26 mouse cellular contexts compared by ENCODE assay signal in the genomic region with DNA sequence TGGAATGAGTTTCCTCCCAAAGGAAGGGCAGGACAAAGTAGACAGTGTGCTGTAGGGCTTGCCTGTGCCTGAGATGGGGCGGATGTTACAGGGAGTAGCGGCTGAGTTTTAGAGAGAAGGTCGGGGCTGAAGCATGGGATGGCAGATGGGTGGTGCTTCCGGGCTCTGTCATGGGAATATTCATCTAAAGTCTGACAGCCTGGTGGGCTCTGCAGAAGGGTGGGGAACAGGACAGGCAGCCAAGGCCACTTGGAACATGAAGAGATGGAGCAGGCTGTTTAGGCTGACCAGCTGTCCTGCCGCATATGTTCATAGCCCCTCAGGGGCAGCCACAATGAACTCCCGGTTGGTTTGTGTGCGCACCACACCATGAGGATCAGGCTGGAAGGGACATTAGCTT. TPM values are rescaled to one million over a fixed set of nuclear protein-coding genes. Genes with fewer than 3 reads are reported as not detected.
DNase-seq lines count a peak whose midpoint lies in the region; ATAC-seq and TF ChIP-seq lines count a peak whose summit lies in the region.
"Had no signal": no experiment of that assay in that cellular context is flagged by ENCODE, and none has a peak within 500 bp of the region (broad histone marks: within the 10 kb centered on the region; RNA-seq: fewer than 3 reads in every experiment).

No protein-coding gene starts in this region.

- H3K4me1 ChIP-seq in heart, adult 2 months (ENCODE audit: control insufficient read depth, insufficient read depth, low read length): peaks cover 2% of the 10 kb centered on the region; the same call in 1 of the 2 replicates
- H3K4me1 ChIP-seq in hindbrain, postnatal 0 days (ENCODE audit: insufficient read depth, low read length): no peaks in the 10 kb centered on the region
- no peaks in the 10 kb centered on the region for H3K4me1 ChIP-seq in hindbrain, embryonic 11.5 days (replicated peaks; ENCODE audit: control insufficient read depth, insufficient read depth, low read length)
- H3K4me1 ChIP-seq: heart, embryonic 12.5 days; liver, embryonic 13.5 days had no signal

- no peak overlapping the region for H3K4me2 ChIP-seq in hindbrain, postnatal 0 days (ENCODE audit: low read depth, low read length)
- H3K4me2 ChIP-seq in hindbrain, embryonic 11.5 days (replicated peaks; ENCODE audit: low read depth, low read length): no peak overlapping the region
- H3K4me2 ChIP-seq: heart, embryonic 12.5 days; liver, embryonic 13.5 days; midbrain, embryonic 12.5 days had no signal

- TF ChIP-seq POLR2A in heart, adult 2 months (IDR thresholded peaks at IDR 0.05; ENCODE audit: insufficient read depth, low read depth, low read length): no peak

- H3K9me3 ChIP-seq in hindbrain, postnatal 0 days (ENCODE audit: low read length): no peaks in the 10 kb centered on the region
- no peaks in the 10 kb centered on the region for H3K9me3 ChIP-seq in hindbrain, embryonic 11.5 days (ENCODE audit: control insufficient read depth, low read length)
- H3K9me3 ChIP-seq: heart, embryonic 12.5 days; liver, embryonic 13.5 days; midbrain, embryonic 12.5 days had no signal

- 55% methylated on average over 7 of the region's 7 CpGs for WGBS in heart, adult 2 months
- WGBS in hindbrain, postnatal 0 days: 58% methylated on average over 7 of the region's 7 CpGs
- 67% methylated on average over 7 of the region's 7 CpGs for WGBS in hindbrain, embryonic 11.5 days

- DNase-seq in heart, adult 11 months: peak; percentile 93
- no peak for DNase-seq in heart, adult 2 months
- peak; percentile 64 for DNase-seq in hindbrain, postnatal 0 days (ENCODE audit: low spot score)
- DNase-seq in hindbrain, embryonic 11.5 days (ENCODE audit: low spot score): no peak
- peak; percentile 21 for DNase-seq in lung, postnatal 10 days
- no peak for DNase-seq in lung, postnatal 36 days
- no peak for DNase-seq in liver
- DNase-seq: adrenal gland, postnatal 25 days; gastrocnemius, postnatal 25 days; heart, adult 18-20 months; kidney, adult 8-10 months; kidney, postnatal 14 days; layer of hippocampus, adult 9-11 months; liver, embryonic 13.5 days; lung, adult 18-20 months; lung, postnatal 14 days; retina, postnatal 1 day; right cerebral cortex, postnatal 14 days; thymus, postnatal 14 days had no signal

- H3K27me3 ChIP-seq in heart, adult 2 months (ENCODE audit: control insufficient read depth, insufficient read depth, low read length): no peaks in the 10 kb centered on the region
- no peaks in the 10 kb centered on the region for H3K27me3 ChIP-seq in hindbrain, postnatal 0 days (ENCODE audit: insufficient read depth, low read length)
- no peaks in the 10 kb centered on the region for H3K27me3 ChIP-seq in hindbrain, embryonic 11.5 days (ENCODE audit: control insufficient read depth, insufficient read depth, low read length)
- H3K27me3 ChIP-seq: liver, embryonic 13.5 days; midbrain, embryonic 12.5 days had no signal

- intact Hi-C loops in heart, adult 2 months (cut with DNase I): no loop called here

- no peak for TF ChIP-seq EP300 in heart, adult 2 months (IDR thresholded peaks at IDR 0.05; ENCODE audit: insufficient read depth, low read depth, low read length)

- no peak overlapping the region for H3K4me3 ChIP-seq in heart, adult 2 months
- H3K4me3 ChIP-seq in hindbrain, postnatal 0 days (ENCODE audit: low read length): no peak overlapping the region
- no peak overlapping the region for H3K4me3 ChIP-seq in hindbrain, embryonic 11.5 days (ENCODE audit: low read depth, low read length)
- H3K4me3 ChIP-seq: heart, embryonic 12.5 days; liver, embryonic 13.5 days; midbrain, embryonic 12.5 days had no signal

- no peak overlapping the region for H3K9ac ChIP-seq in heart, adult 2 months (ENCODE audit: low read depth, low read length)
- no peak overlapping the region for H3K9ac ChIP-seq in hindbrain, postnatal 0 days (replicated peaks; ENCODE audit: low read length)
- no peak overlapping the region for H3K9ac ChIP-seq in hindbrain, embryonic 11.5 days (ENCODE audit: low read depth, low read length)
- H3K9ac ChIP-seq: heart, embryonic 12.5 days; liver, embryonic 13.5 days; midbrain, embryonic 12.5 days had no signal

- TF ChIP-seq CTCF in heart, adult 2 months (IDR thresholded peaks at IDR 0.05): no peak
- TF ChIP-seq CTCF in hindbrain, postnatal 0 days (IDR thresholded peaks at IDR 0.05; ENCODE audit: low read depth): no peak

- no peak overlapping the region for H3K27ac ChIP-seq in heart, adult 2 months
- H3K27ac ChIP-seq in hindbrain, postnatal 0 days: peak overlapping the region; percentile 56; the same call in 1 of the 2 replicates
- H3K27ac ChIP-seq in hindbrain, embryonic 11.5 days (ENCODE audit: low read depth, low read length): no peak overlapping the region
- H3K27ac ChIP-seq: liver, embryonic 13.5 days; midbrain, embryonic 12.5 days had no signal

- no peaks in the 10 kb centered on the region for H3K79me2 ChIP-seq in heart, adult 2 months (replicated peaks; ENCODE audit: control insufficient read depth, insufficient read depth, low read length)

- H3K36me3 ChIP-seq in heart, adult 2 months (ENCODE audit: control insufficient read depth, insufficient read depth, low read length): no peaks in the 10 kb centered on the region
- H3K36me3 ChIP-seq in hindbrain, postnatal 0 days (ENCODE audit: insufficient read depth, low read length): no peaks in the 10 kb centered on the region
- no peaks in the 10 kb centered on the region for H3K36me3 ChIP-seq in hindbrain, embryonic 11.5 days (ENCODE audit: control insufficient read depth, insufficient read depth, low read length)
- H3K36me3 ChIP-seq: heart, embryonic 12.5 days; midbrain, embryonic 12.5 days had no signal

- ATAC-seq in hindbrain, postnatal 0 days: peak; percentile 71
- no peak for ATAC-seq in hindbrain, embryonic 11.5 days (ENCODE audit: low FRiP score)
- ATAC-seq: CD4-positive, CD25-positive, alpha-beta regulatory T cell, adult 4 months; forebrain, embryonic 14.5 days; intestine, embryonic 16.5 days had no signal

RNA-seq across cellular contexts. Expression of gene Papln, which starts 17.8 kb away (rescaled TPM):
- 1 to 10 TPM; 4.9 to 7.5 TPM for total RNA-seq in heart, adult 2 months (2021)
- 8.7 and 13.1 TPM in 2 replicates for polyA plus RNA-seq in heart, adult 2 months (2012; rRNA removed)
- 3.0 and 4.9 TPM in 2 replicates for total RNA-seq in hindbrain, postnatal 0 days (2014; rRNA removed)
- 0.39 and 0.44 TPM in 2 replicates for polyA plus RNA-seq in hindbrain, postnatal 0 days (2015; fragmentation: Nextera tagmentation; extraction: Ambion mirVana)
- polyA plus RNA-seq in hindbrain, embryonic 11.5 days (2014; fragmentation: Nextera tagmentation; extraction: Ambion mirVana): 0.04 and 0.11 TPM in 2 replicates
- total RNA-seq: megakaryocyte, adult 5-6 weeks had no signal
- polyA plus RNA-seq: CD4-positive, CD25-positive, alpha-beta regulatory T cell, adult 4 months; embryonic facial prominence, embryonic 11.5 days had no signal

Comparison
In these comparisons a context has a peak if more than half of its experiments do, and no peak if none do; other contexts are left out.
1. DNase-seq: peak in heart, adult 11 months (single experiment), hindbrain, postnatal 0 days (single experiment) and lung, postnatal 10 days (single experiment); none in heart, adult 2 months (0 of 2), hindbrain, embryonic 11.5 days (single experiment), lung, postnatal 36 days (single experiment) and liver (single experiment).